Mouse (Mus musculus) CH12F3 (cell line): ENCODE results near the gene Ifngr2.

Experiments used
- in situ Hi-C: fragments of 300-500 bp; cut with MboI; formaldehyde crosslinking; loops from 2 replicates; pipeline ENCODE4 v1.14.3; 2020; ENCODE audit warnings: low sequenced_read_pairs

Ifngr2 gene

DNA sequence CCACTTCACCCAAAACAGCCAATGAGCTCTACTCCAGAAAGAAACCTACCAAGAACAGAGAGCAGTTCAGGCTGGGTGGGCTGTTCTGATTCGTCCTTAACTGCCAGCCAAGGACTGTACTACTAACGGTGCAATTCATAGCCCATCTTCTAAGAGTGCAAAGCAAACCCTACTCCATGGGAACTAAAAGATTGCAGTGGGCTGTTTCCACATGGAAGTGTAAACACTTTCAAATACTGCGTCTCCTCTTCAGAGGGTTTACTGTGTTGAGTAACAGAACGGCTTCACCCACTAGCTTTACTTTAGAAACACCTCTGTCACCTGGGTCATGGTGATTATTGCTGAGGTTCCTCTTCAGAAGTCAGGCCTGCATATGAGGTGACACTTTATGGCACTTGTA, 54.2 kb downstream of the Ifngr2 start:
- in situ Hi-C loops, result no loop called here

- in situ Hi-C loops, result no loop called here
These were observed 54.8 kb downstream of the Ifngr2 start for GRCm38 (mm10) chr16:91601693-91602092.

GRCm38 (mm10) chr16:91605156-91605555, 58.3 kb downstream of the Ifngr2 start:
- in situ Hi-C loops, result no loop called here

GRCm38 (mm10) chr16:91606958-91607357, 60.1 kb downstream of the Ifngr2 start:
- in situ Hi-C loops, result no loop called here

- in situ Hi-C loops, result no loop called here
These were observed 62.8 kb downstream of the Ifngr2 start for GRCm38 (mm10) chr16:91609501-91610245.

DNA sequence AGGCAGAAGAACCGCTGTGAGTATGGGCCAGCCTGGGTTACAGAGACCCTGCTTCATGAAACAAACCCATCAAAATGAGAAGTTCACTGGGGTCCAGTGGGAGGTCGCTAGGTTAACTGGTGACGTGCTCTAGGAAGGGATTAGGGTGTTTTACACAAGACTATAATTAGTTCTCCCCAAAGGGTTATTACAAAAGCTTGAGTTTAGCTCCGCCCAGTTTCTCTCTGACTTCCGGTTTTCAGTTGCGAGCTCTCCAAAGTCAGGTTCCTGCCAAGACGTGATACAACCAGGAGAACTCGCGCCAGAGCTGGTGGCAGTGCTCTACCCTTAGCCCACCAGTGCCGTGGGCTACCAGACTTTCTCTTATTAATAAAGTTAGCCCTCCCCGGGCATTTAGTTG, 64.4 kb downstream of the Ifngr2 start:
- in situ Hi-C loops, result no loop called here

GRCm38 (mm10) chr16:91612525-91612924, 65.7 kb downstream of the Ifngr2 start:
- in situ Hi-C loops, result no loop called here

DNA sequence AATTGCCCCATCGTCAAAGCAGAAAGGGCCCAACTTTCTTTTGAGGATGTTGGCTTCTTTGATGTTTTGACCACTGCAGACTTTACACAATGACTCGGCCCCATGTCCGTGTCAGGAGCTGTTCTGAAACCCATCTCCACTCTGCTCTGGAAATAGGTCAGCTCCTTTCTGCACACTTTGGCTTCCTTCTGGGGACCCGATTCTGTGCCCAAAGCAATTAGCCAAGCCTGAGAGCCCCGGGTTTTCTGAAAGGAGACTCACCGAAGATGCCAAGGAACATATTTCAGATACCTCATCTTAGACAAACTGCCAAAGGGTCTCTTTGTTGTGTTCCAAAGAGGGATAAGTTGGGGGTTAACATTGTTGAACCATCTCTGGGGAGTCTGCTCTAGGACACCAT, 67.7 kb downstream of the Ifngr2 start:
- in situ Hi-C loops, result no loop called here
